Mouse (Mus musculus) gastrocnemius, adult 18-20 months (tissue): ENCODE measurements around the gene Il13. TPM values are rescaled to one million over a fixed set of nuclear protein-coding genes. Genes with fewer than 3 reads are reported as not detected.

ENCODE experiments used
- DNase-seq: peaks from one replicate; pipeline ENCODE4 v3.0.0; 2021; ENCODE audit warnings: low spot score
- total RNA-seq, 2 experiments: library from RNA; stranded (reverse); gene quantifications; 2 replicates each; pipeline ENCODE4 v1.2.3; 2021

Gene Il13
- total RNA-seq, 2 experiments from 2014 or later = not detected

DNA sequence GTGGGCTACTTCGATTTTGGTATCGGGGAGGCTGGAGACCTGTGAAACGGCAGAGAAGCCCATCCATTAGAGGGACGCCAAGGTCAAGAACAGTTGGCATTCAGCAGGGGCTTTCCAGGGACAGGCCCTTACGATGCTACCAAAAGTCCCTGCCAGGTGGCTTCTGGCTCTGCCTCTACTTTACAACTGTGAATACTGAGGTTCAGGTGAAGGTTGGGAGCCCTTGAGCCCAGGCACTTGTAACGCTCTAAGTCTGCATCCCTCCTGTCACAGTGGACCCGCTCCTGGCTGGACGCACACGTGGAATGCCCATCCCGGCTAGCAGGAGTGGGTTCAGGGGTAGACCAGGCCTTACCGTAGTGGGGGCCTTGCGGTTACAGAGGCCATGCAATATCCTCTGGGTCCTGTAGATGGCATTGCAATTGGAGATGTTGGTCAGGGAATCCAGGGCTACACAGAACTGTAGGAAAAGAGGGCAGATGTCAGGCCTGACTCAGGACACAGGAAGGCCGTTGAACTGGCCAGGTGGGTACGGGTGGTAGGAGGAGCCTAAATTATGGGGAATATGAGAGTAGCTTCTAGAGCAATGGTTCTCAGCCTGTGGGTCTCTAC, 2.3 kb downstream of the Il13 start:
- no peak for DNase-seq

DNA sequence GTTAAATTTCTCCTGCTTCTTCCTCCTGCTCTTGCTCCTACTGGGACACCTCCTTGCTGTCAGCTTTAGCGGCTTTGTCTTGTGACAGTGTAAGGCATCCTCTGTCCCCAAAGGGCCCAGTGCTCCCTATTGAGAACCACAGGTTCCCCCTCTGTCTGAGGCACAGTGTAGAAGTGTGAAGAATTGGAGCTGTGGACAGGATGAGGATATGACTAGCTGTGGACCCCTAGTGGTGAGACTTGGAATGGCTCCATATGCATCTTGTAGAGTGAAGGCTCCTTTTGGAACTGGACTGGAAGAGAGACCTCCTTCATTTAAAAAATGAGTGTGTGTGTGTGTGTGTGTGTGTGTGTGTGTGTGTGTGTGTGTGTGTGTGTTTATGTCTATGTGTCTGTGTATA, 6.6 kb downstream of the Il13 start:
- peak; percentile 75 for DNase-seq

DNA sequence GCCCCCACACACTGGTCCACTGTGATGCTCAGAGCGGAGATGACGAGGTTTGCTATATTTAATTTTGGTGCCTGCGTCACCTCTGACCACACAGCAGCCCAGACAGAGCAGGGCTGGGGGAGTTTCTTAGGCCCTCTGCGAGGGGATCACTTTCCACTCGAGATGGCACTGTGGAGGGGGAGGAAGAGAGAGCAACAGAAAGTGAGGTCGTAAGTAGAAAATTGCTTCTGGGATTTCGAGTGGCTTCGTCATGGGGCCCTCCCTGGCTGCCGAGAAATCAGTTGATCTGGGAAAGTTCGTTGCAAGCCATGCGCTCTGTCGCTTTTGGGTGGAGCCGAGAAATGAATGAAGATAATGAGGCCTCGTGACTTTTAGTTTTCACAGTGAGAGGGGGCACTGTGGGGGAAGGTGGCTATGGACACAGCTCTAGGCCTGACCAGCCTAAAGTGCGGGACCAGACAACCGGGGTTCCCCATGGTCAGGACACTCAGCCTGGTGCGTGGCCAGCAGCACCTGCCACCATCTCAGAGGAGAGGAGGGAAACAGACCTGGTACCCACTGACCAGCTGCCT, 7.6 kb downstream of the Il13 start:
- DNase-seq = no peak

DNA sequence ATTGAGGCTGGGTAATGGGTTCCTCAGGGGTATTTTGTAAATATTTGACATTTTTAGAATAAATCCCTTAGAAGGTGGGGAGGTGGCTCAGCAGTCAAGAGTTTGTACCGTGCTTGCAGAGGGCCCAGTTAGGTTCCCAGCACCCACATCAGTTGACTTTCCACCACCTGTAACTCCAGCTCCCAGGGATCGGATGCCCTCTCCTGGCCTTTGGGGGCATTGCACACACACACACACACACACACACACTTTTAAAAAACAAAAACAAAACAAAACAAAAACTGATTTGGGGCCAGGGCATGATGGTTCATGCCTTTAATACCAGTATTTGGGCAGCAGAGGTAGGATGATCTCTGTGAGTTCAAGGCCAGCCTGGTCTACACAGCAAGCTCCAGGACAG, 10.4 kb downstream of the Il13 start:
- DNase-seq = no peak

GRCm38 (mm10) chr11:53623573-53623972, 10.9 kb downstream of the Il13 start:
- DNase-seq = no peak

- no peak for DNase-seq
Observed at GRCm38 (mm10) chr11:53622440-53622806, 12.1 kb downstream of the Il13 start.

GRCm38 (mm10) chr11:53621582-53622439, 12.7 kb downstream of the Il13 start:
- no peak for DNase-seq

DNA sequence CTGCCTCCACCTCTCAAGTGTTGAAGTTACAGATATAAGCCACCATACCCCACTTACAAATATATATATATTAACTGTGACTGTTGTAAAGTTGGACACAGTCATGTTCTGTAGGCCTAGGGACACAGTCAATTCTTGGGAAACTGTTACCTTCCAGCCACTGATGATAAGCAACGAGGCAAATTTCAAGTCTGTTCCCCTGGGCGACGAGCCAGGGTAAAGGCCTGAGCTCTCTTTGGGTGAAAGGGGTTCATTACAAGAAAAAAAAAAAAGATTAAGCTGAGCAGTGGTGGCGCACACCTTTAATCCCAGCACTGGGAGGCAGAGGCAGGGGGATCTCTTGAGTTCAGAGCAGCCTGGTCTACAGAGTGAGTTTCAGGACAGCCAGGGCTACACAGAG, 14.4 kb downstream of the Il13 start:
- no peak for DNase-seq

GRCm38 (mm10) chr11:53619428-53619827, 15.1 kb downstream of the Il13 start:
- no peak for DNase-seq

GRCm38 (mm10) chr11:53618619-53619198, 15.8 kb downstream of the Il13 start, which contains the start of gene Il4:
Gene Il4 (minus strand): TSS chr11:53618669.
- DNase-seq = no peak

DNA sequence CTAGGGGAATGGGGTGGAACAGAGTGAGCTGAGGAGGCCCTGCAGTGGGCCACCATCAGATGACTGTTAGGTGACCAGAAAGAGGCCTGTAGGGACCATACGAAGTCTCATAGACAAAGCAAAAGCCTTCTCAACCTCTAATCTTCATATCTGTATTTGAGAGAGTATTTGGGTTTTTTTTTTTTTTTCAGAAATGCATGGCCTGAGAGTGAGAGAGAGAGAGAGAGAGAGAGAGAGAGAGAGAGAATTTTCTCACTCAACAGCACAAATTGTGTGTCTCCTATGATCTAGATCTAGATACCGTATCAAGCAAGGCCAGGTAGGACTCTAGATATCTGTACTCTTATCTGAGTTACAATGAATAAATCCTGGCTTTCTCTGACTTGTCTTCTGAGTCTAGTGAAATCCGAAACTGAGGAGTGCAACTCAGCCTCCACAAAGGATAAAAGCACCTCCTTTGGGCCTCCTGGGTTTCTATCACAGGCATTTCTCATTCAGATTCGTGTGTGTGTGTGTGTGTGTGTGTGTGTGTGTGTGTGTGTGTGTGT, 16.9 kb downstream of the Il13 start:
- no peak for DNase-seq

GRCm38 (mm10) chr11:53616748-53617558, 17.5 kb downstream of the Il13 start:
- DNase-seq = peak; percentile 7

- DNase-seq = no peak
Observed at GRCm38 (mm10) chr11:53615575-53615974, 18.9 kb downstream of the Il13 start.

DNA sequence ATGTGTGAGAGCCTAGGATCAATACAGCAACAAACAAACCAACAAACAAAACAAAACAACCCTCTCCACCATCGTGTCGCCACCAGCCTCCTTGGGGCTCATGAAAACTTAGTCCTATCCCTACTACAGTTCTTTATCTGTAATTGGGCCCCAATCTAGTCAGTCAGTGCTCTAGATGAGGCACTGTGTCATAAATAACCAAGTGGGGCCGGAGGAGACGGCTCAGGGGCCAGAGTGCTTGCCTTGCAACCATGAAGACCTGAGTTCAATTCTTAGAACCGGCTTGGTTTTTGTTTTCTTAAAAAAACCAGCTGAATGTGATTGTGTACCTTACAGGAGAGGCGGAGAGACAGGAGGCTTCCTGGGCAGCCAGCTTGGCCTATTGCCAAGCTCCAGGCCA, 19.3 kb downstream of the Il13 start:
- DNase-seq = no peak

- DNase-seq = no peak
Observed at GRCm38 (mm10) chr11:53609672-53610071, 24.8 kb downstream of the Il13 start.

GRCm38 (mm10) chr11:53609231-53609630, 25.3 kb downstream of the Il13 start:
- DNase-seq = no peak

DNA sequence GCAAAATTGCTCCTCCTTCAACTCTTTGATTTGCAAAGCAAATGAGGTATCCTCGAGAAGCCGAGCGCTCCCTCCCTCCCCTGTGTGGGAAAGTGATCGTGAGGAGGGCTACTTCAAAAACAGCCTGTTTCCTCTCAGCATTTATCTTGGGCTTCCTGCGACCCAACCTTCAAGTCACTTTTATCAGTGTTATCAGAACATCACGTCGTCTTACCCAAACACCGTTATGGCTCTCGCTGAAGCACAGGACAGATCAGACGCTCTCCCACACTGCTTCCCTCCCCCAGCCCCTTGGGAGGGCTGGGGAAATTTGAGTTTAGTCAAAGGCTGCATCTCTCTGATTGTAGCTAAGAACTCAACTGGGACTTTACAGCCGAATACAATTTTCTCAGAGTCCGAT, 28.9 kb downstream of the Il13 start:
- DNase-seq = no peak

DNA sequence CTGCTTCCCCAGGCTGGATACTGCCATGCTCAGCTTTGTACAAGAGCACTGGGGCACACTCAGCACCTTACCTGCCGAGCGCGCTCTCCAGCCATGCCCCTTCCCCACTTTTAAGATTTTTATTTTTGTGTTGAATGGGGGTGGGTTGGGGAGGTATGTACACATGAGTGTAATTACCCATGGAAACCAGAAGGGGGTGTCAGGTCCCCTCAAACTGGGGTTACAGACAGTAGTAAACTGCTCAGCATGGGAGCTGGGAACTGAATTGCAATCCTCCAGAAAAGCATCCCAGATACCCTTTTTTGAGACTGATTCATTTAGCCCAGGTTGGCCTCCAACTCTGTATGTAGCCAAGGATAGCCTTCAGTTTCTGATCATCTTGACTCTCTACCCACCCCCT, 29.5 kb downstream of the Il13 start:
- DNase-seq = no peak

GRCm38 (mm10) chr11:53591116-53591515, 43.4 kb downstream of the Il13 start:
- DNase-seq = no peak

DNA sequence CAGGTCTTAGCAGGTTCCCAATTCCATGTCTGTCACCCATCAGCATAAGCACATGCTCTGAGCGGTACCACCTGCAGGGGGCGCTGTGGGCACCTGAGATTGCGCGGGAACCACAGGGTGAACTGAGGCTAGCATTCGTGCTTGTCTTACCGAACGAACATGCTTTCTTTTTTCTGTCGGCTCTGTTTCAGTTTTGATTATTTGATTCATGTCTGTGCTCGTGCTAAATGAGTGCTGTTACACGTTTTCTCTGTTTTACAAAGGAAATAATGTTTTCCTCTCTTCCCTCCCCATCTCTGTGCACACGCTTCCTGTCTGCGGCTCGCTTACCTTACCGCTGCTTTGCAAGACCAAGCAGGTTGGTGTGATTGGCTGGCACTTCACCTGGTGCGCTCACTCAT, 44.1 kb downstream of the Il13 start:
- DNase-seq = peak; percentile 6

- DNase-seq = no peak
Observed at GRCm38 (mm10) chr11:53588279-53588678, 46.2 kb downstream of the Il13 start.
